Mouse (Mus musculus): Measurements from ENCODE around the gene Irf8.

Irf8 gene

GRCm38 (mm10) chr8:120804741-120805140 lies 68.6 kb downstream of the Irf8 start:
- no peak for DNase-seq

Data from thymus, postnatal 25 days (tissue).